Mouse (Mus musculus): ENCODE results near the gene Vmn1r137.
"Not testable (repeated sequence)": the region's sequence is repeated elsewhere in the genome, so short reads cannot be mapped to it uniquely, and the experiment has no call there.

Gene Vmn1r137

DNA sequence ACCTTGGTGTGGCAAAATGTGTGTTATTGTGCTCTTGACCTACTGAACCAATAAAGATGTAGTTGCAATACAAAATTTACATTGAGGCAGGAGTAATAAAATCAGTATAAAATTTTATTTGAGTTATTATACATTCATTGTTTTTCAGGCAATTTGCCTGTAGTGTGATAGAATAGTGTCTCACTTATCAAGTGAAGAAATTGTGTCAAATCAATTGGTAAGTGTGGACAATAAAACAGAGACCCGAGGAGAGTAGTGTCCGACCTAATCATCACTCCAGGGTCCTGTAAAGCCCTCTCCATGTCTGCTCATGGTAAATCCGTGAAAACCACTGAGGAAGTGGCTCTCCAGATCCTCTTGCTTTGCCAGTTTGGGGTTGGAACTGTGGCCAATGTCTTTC is at the start of gene Vmn1r137:
TSS of gene Vmn1r137 (plus strand) at position 301 of the 400 bp plus-strand sequence.
- DNase-seq (ENCODE audit: inconsistent ontology term) = not testable (repeated sequence)

DNA sequence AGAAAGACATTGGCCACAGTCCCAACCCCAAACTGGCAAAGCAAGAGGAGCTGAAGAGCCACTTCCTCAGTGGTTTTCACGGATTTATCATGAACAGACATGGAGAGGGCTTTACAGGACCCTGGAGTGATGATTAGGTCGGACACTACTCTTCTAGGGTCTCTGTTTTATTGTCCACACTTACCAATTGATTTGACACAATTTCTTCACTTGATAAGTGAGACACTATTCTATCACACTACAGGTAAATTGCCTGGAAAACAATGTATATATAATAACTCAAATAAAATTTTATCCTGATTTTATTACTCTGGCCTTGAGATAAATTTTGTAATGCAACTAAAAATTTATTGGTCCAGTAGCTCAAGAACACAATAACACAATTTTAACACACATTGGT is 34.4 kb downstream of the Vmn1r137 start, which contains the start of gene Vmn1r138:
TSS of gene Vmn1r138 (minus strand) at position 101 of the 400 bp plus-strand sequence.
- DNase-seq (ENCODE audit: inconsistent ontology term) = not testable (repeated sequence)
